Mouse (Mus musculus) kidney, postnatal 0 days (tissue): ENCODE results near the gene Ten1. TPM values are rescaled to one million over a fixed set of nuclear protein-coding genes. Genes with fewer than 3 reads are reported as not detected.

Experiments
- ATAC-seq: fragments of 200-750 bp; cut with Nextera tagmentation; replicated peaks from 2 replicates; pipeline ENCODE4 v1.8.0; 2017; ENCODE audit warnings: low read depth, moderate number of reproducible peaks, moderate TSS enrichment, moderate library complexity; ENCODE audit not compliant: low FRiP score
- DNase-seq: peaks from one replicate; pipeline ENCODE4 v3.0.0-alpha.2; 2016; ENCODE audit warnings: low spot score
- H3K27ac ChIP-seq: fragments of 300-500 bp; sonication (generic); 2 replicates; pipeline ENCODE4 v1.5.1; 2014; ENCODE audit warnings: mild to moderate bottlenecking
- H3K27me3 ChIP-seq: fragments of 300-500 bp; sonication (generic); 2 replicates; pipeline ENCODE4 v1.6.1; 2014; ENCODE audit warnings: low read length, mixed read lengths; ENCODE audit not compliant: insufficient read depth
- H3K36me3 ChIP-seq: fragments of 300-500 bp; sonication (generic); 2 replicates; pipeline ENCODE4 v1.6.1; 2014; ENCODE audit warnings: low read length, mixed read lengths; ENCODE audit not compliant: insufficient read depth
- H3K4me1 ChIP-seq: fragments of 300-500 bp; sonication (generic); replicated peaks from 2 replicates; pipeline ENCODE4 v1.6.1; 2014; ENCODE audit warnings: antibody characterized with exemption, low read length, mixed read lengths; ENCODE audit not compliant: insufficient read depth
- H3K4me2 ChIP-seq: fragments of 300-500 bp; sonication (generic); 2 replicates; pipeline ENCODE4 v1.6.1; 2014; ENCODE audit warnings: mild to moderate bottlenecking, low read length, moderate library complexity, mixed read lengths
- H3K4me3 ChIP-seq: fragments of 300-500 bp; sonication (generic); replicated peaks from 2 replicates; pipeline ENCODE4 v1.5.1; 2014; ENCODE audit warnings: low read depth, low read length
- H3K9ac ChIP-seq: fragments of 300-500 bp; sonication (generic); 2 replicates; pipeline ENCODE4 v1.6.1; 2014; ENCODE audit warnings: low read depth, low read length
- H3K9me3 ChIP-seq: fragments of 300-500 bp; sonication (generic); replicated peaks from 2 replicates; pipeline ENCODE4 v1.6.1; 2016; ENCODE audit warnings: low read length, inconsistent platforms, mixed read lengths
- CTCF ChIP-seq: IDR thresholded peaks from 2 replicates; pipeline ENCODE4 v1.5.1; 2016; ENCODE audit warnings: antibody characterized with exemption, low read depth, mild to moderate bottlenecking, moderate library complexity
- WGBS: fragments of 180-500 bp; shearing (Covaris S2); extraction: QIAGEN DNeasy Blood & Tissue Kit; methylation state at CpG from one replicate; pipeline ENCODE4 v1.1.7; 2014; 5-methylcytosine and 5-hydroxymethylcytosine counted together
- polyA plus RNA-seq: library from polyadenylated mRNA; unstranded; fragments of >200 nt; fragmentation: Nextera tagmentation; extraction: Ambion mirVana; gene quantifications from 2 replicates; pipeline ENCODE4 v1.2.1, GENCODE M21; 2015

The Ten1 gene
- polyA plus RNA-seq, 1 experiment from 2014 or later, result 44.0 TPM

DNA sequence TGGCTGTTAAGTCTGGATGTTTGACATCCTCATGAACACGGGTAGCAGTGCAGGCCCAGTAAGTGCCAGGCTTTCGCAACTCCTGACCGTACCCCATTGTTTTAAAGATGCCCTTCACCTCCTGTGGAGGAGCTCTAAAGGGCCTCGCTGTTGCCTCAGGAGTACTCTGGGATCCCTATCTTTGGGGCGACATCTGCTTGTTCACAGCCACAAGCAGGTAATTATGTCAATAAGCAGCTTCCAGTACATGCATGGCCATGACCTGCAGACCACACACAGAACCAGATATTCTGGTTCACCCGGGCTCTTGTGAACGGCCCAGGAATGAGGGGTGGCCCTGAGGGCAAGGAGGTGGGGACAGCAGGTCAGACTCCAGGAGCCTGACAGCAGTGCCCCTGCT is 61.6 kb downstream of the Ten1 start:
- no peak overlapping the region for H3K4me2 ChIP-seq
- ATAC-seq, result peak; percentile 63
- no peaks in the 10 kb centered on the region for H3K9me3 ChIP-seq
- WGBS, result 68% methylated on average over 7 of the region's 7 CpGs
- no peak for TF ChIP-seq CTCF
- H3K27ac ChIP-seq, result 0 out of 2 replicates have a peak overlapping the region, but pooled peaks have one; percentile 43
- H3K4me1 ChIP-seq, result peaks cover 2% of the 10 kb centered on the region; the same call in 1 of the 2 replicates
- DNase-seq, result no peak
- no peak overlapping the region for H3K9ac ChIP-seq
- no peaks in the 10 kb centered on the region for H3K27me3 ChIP-seq
- H3K4me3 ChIP-seq, result no peak overlapping the region
- peaks cover 69% of the 10 kb centered on the region for H3K36me3 ChIP-seq

Other genes with a start within 250 kb of the Ten1 start
- gene Itgb4, start 224.1 kb upstream of the Ten1 start, polyA plus RNA-seq, result 2.9 and 3.1 TPM in 2 replicates
- gene Galk1, start 186.1 kb upstream of the Ten1 start, polyA plus RNA-seq, result 149 and 156 TPM in 2 replicates
- gene H3f3b, start 170.9 kb upstream of the Ten1 start, polyA plus RNA-seq, result 1,980 and 2,021 TPM in 2 replicates
- 21.4 and 23.3 TPM in 2 replicates for gene Unk, start 168.5 kb upstream of the Ten1 start, polyA plus RNA-seq
- 0.54 and 0.75 TPM in 2 replicates for gene Unc13d, start 120.9 kb upstream of the Ten1 start, polyA plus RNA-seq
- 121 and 125 TPM in 2 replicates for gene Wbp2, start 111.9 kb upstream of the Ten1 start, polyA plus RNA-seq
- gene Trim47, start 71.6 kb upstream of the Ten1 start, polyA plus RNA-seq, result 40.8 and 41.7 TPM in 2 replicates
- gene Trim65, start 67.7 kb upstream of the Ten1 start, polyA plus RNA-seq, result 3.1 and 3.3 TPM in 2 replicates
- 81.1 and 89.8 TPM in 2 replicates for gene Mrpl38, start 60.0 kb upstream of the Ten1 start, polyA plus RNA-seq
- 16.8 and 20.0 TPM in 2 replicates for gene Fbf1, start 30.7 kb upstream of the Ten1 start, polyA plus RNA-seq
- 55.5 and 64.0 TPM in 2 replicates for gene Acox1, start 190 bp downstream of the Ten1 start, polyA plus RNA-seq
- 3.9 and 4.1 TPM in 2 replicates for gene Evpl, start 39.2 kb downstream of the Ten1 start, polyA plus RNA-seq
- gene Srp68, start 75.4 kb downstream of the Ten1 start, polyA plus RNA-seq, result 62.1 and 69.1 TPM in 2 replicates
- 0.13 and 0.18 TPM in 2 replicates for gene Galr2, start 82.1 kb downstream of the Ten1 start, polyA plus RNA-seq
- gene Exoc7, start 108.4 kb downstream of the Ten1 start, polyA plus RNA-seq, result 56.5 and 59.1 TPM in 2 replicates
- gene Foxj1, start 136.5 kb downstream of the Ten1 start, polyA plus RNA-seq, result 2.5 TPM in 2 replicates
- gene Rnf157, start 214.2 kb downstream of the Ten1 start, polyA plus RNA-seq, result 7.4 and 8.1 TPM in 2 replicates
- gene Ubald2, start 235.2 kb downstream of the Ten1 start, polyA plus RNA-seq, result 53.5 and 53.6 TPM in 2 replicates